Mouse (Mus musculus) layer of hippocampus, postnatal 14 days (tissue): ENCODE data around the gene Fance. TPM values are rescaled to one million over a fixed set of nuclear protein-coding genes. Genes with fewer than 3 reads are reported as not detected.
"Not testable (repeated sequence)": the region's sequence is repeated elsewhere in the genome, so short reads cannot be mapped to it uniquely, and the experiment has no call there.

Source experiments
- DNase-seq, 2 experiments: peaks; one replicate each; pipeline ENCODE4 v3.0.0; 2021 to 2022; ENCODE audit warnings: low spot score in 2 of 2, mixed read lengths in 1 of 2
- total RNA-seq, 2 experiments: library from RNA; stranded (reverse); gene quantifications; 2 replicates each; pipeline ENCODE4 v1.2.3; 2021

Gene Fance
- total RNA-seq, 2 experiments from 2014 or later = 23.0 to 28.2 TPM

- DNase-seq = not testable (repeated sequence)
Observed at GRCm38 (mm10) chr17:28324416-28324815, 11.1 kb downstream of the Fance start.

GRCm38 (mm10) chr17:28325751-28326150 lies 12.4 kb downstream of the Fance start:
- DNase-seq = no peak

- no peak for DNase-seq
Observed at GRCm38 (mm10) chr17:28326951-28327350, 13.6 kb downstream of the Fance start.

- DNase-seq = peak in 1 of 2 experiments; percentile 44
Observed at GRCm38 (mm10) chr17:28327673-28328325, 14.5 kb downstream of the Fance start.

- peak; percentile 98 for DNase-seq
Observed at GRCm38 (mm10) chr17:28328366-28328928, 15.1 kb downstream of the Fance start, which contains the start of gene Rpl10a. TSS of gene Rpl10a (plus strand) at chr17:28328471.

GRCm38 (mm10) chr17:28328946-28329345 lies 15.6 kb downstream of the Fance start:
- no peak for DNase-seq

- no peak for DNase-seq
Observed at GRCm38 (mm10) chr17:28329503-28330231, 16.3 kb downstream of the Fance start.

GRCm38 (mm10) chr17:28330232-28330546 lies 16.9 kb downstream of the Fance start:
- DNase-seq = no peak

- DNase-seq = not testable (repeated sequence)
Observed at GRCm38 (mm10) chr17:28330590-28330989, 17.3 kb downstream of the Fance start.

GRCm38 (mm10) chr17:28331241-28332112 lies 18.2 kb downstream of the Fance start:
- no peak for DNase-seq

GRCm38 (mm10) chr17:28332113-28332914 lies 19.0 kb downstream of the Fance start:
- DNase-seq = no peak

- no peak for DNase-seq
Observed at GRCm38 (mm10) chr17:28332915-28333546, 19.7 kb downstream of the Fance start.

GRCm38 (mm10) chr17:28335267-28335666 lies 21.9 kb downstream of the Fance start:
- no peak for DNase-seq

- no peak for DNase-seq
Observed at GRCm38 (mm10) chr17:28337547-28337946, 24.2 kb downstream of the Fance start.

- no peak for DNase-seq
Observed at GRCm38 (mm10) chr17:28340578-28340977, 27.3 kb downstream of the Fance start.

GRCm38 (mm10) chr17:28341091-28341490 lies 27.8 kb downstream of the Fance start:
- DNase-seq = peak; percentile 63 to 76

GRCm38 (mm10) chr17:28344050-28344607 lies 30.8 kb downstream of the Fance start:
- no peak for DNase-seq

GRCm38 (mm10) chr17:28344670-28345069 lies 31.4 kb downstream of the Fance start:
- no peak for DNase-seq

- no peak for DNase-seq
Observed at GRCm38 (mm10) chr17:28345271-28345721, 32.0 kb downstream of the Fance start.

GRCm38 (mm10) chr17:28345882-28346281 lies 32.6 kb downstream of the Fance start:
- DNase-seq = no peak
